Mouse (Mus musculus) lung, adult 2 months (tissue): Measurements from ENCODE around the gene Trit1.

Source experiments
- CTCF ChIP-seq: fragments of 200-500 bp; IDR thresholded peaks from 2 replicates; pipeline ENCODE4 v1.5.1; 2011; ENCODE audit warnings: mild to moderate bottlenecking, low read length, control low read depth; ENCODE audit not compliant: insufficient read depth
- POLR2A ChIP-seq: fragments of 200-500 bp; IDR thresholded peaks from 2 replicates; pipeline ENCODE4 v1.6.1; 2011; ENCODE audit warnings: low read depth, mild to moderate bottlenecking, control low read depth, low read length, borderline replicate concordance; ENCODE audit errors: extremely low read depth

DNA sequence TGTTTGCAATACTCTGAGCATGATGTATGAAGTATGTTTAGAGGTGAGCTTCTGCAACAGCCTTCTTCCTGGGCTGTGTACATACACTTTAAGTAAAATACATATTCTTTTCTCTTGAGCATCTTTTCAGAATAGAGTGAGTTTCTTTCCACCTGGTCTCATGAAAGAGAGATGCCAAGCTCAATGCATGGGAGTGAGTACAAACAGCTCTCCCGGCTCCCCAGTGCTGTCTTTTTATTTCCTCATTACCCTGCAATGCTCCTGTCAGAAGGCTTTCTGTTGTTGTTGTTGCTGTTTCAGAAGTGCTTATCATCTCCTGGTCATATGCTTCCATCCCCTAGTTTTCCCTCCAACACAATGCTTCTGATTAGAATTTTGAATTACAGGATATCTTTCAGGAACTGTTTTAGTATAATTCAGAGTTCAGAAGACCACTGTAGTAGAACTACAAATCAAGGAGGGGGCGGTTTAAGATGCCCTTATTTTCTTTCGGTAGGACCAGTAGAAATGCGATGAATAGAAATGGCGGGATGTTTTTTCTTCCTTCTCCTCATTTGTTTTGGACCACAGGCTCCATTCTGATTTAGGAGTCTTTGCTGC is 3.0 kb upstream of the Trit1 start:
- TF ChIP-seq CTCF (no peak), POLR2A (no peak)
